Mouse (Mus musculus) intestine, postnatal 0 days (tissue): ENCODE data around the gene Rbx1. TPM values are rescaled to one million over a fixed set of nuclear protein-coding genes. Genes with fewer than 3 reads are reported as not detected.

ENCODE experiments used
- ATAC-seq: fragments of 200-750 bp; cut with Nextera tagmentation; 2 replicates; pipeline ENCODE4 v1.8.0; 2017; ENCODE audit warnings: mild to moderate bottlenecking, moderate TSS enrichment, moderate library complexity
- H3K27ac ChIP-seq: fragments of 300-500 bp; sonication (generic); 2 replicates; pipeline ENCODE4 v1.5.1; 2014; ENCODE audit warnings: mild to moderate bottlenecking, low read depth, low read length, moderate library complexity
- H3K27me3 ChIP-seq: fragments of 300-500 bp; sonication (generic); replicated peaks from 2 replicates; pipeline ENCODE4 v1.6.1; 2014; ENCODE audit warnings: low read length, mixed read lengths; ENCODE audit not compliant: control insufficient read depth, insufficient read depth
- H3K36me3 ChIP-seq: fragments of 300-500 bp; sonication (generic); 2 replicates; pipeline ENCODE4 v1.6.1; 2014; ENCODE audit warnings: mild to moderate bottlenecking, moderate library complexity; ENCODE audit not compliant: control insufficient read depth, insufficient read depth
- H3K4me1 ChIP-seq: fragments of 300-500 bp; sonication (generic); replicated peaks from 2 replicates; pipeline ENCODE4 v1.6.1; 2014; ENCODE audit warnings: antibody characterized with exemption, low read length, mixed read lengths; ENCODE audit not compliant: control insufficient read depth, insufficient read depth
- H3K4me2 ChIP-seq: fragments of 300-500 bp; sonication (generic); replicated peaks from 2 replicates; pipeline ENCODE4 v1.6.1; 2014; ENCODE audit warnings: low read depth, mild to moderate bottlenecking, moderate library complexity
- H3K4me3 ChIP-seq: fragments of 300-500 bp; sonication (generic); 2 replicates; pipeline ENCODE4 v1.5.1; 2014; ENCODE audit warnings: low read depth, low read length
- H3K9ac ChIP-seq: fragments of 300-500 bp; sonication (generic); 2 replicates; pipeline ENCODE4 v1.6.1; 2014; ENCODE audit warnings: mild to moderate bottlenecking, low read depth, low read length
- H3K9me3 ChIP-seq: fragments of 300-500 bp; sonication (generic); 2 replicates; pipeline ENCODE4 v1.6.1; 2016; ENCODE audit warnings: mixed run types; ENCODE audit not compliant: control insufficient read depth
- CTCF ChIP-seq: sonication (generic); IDR thresholded peaks from 2 replicates; pipeline ENCODE4 v1.5.1; 2016; ENCODE audit warnings: low read depth, mild to moderate bottlenecking, control low read depth, antibody characterized with exemption, moderate library complexity
- WGBS: fragments of 180-500 bp; shearing (Covaris S2); extraction: QIAGEN DNeasy Blood & Tissue Kit; methylation state at CpG from one replicate; pipeline ENCODE4 v1.1.7; 2014; 5-methylcytosine and 5-hydroxymethylcytosine counted together
- polyA plus RNA-seq: library from polyadenylated mRNA; unstranded; fragments of >200 nt; fragmentation: Nextera tagmentation; extraction: Ambion mirVana; gene quantifications from 2 replicates; pipeline ENCODE4 v1.2.1, GENCODE M21; 2015

The Rbx1 gene
- polyA plus RNA-seq, 1 experiment from 2014 or later, result 432 TPM

DNA sequence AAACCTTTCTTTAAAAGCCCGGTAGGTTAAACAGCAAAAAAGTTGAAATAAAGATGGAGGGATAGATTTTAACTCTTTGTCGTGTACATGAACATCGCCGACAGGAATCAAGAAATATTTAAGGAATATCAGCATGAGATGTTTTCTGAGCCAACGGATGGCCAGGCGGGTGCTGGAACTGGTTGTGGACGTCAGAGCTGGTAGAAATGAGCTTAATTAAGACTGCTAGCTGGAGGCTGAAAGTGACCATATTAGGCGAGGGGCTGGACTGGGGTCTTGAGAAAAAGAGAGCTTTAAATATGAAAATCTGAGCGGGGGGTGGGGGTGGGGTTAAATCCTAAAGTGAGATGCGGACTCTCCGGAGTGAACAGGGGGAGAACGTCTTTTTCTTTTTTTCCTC is 57.8 kb downstream of the Rbx1 start:
- peak overlapping the region; percentile 64 for H3K4me3 ChIP-seq
- 5% methylated on average over 12 of the region's 12 CpGs for WGBS
- H3K4me1 ChIP-seq, result no peaks in the 10 kb centered on the region
- no peak for ATAC-seq
- H3K4me2 ChIP-seq, result peak overlapping the region; percentile 95
- H3K27me3 ChIP-seq, result no peaks in the 10 kb centered on the region
- no peak for TF ChIP-seq CTCF
- H3K27ac ChIP-seq, result peak overlapping the region; percentile 96
- no peaks in the 10 kb centered on the region for H3K9me3 ChIP-seq
- H3K9ac ChIP-seq, result peak overlapping the region; percentile 76
- no peaks in the 10 kb centered on the region for H3K36me3 ChIP-seq

Other genes with a start within 250 kb of the Rbx1 start
- gene Mchr1, start 230.8 kb upstream of the Rbx1 start, polyA plus RNA-seq, result 1.5 and 2.1 TPM in 2 replicates
- 30.6 and 33.2 TPM in 2 replicates for gene Slc25a17, start 105.5 kb upstream of the Rbx1 start, polyA plus RNA-seq
- 66.9 and 68.2 TPM in 2 replicates for gene St13, start 66.2 kb upstream of the Rbx1 start, polyA plus RNA-seq
- gene Xpnpep3, start 66.2 kb upstream of the Rbx1 start, polyA plus RNA-seq, result 2.3 and 2.4 TPM in 2 replicates
- 0.17 and 0.35 TPM in 2 replicates for gene Dnajb7, start 58.0 kb upstream of the Rbx1 start, polyA plus RNA-seq
- 8.9 and 10.0 TPM in 2 replicates for gene Ep300, start 119.1 kb downstream of the Rbx1 start, polyA plus RNA-seq
- gene L3mbtl2, start 197.6 kb downstream of the Rbx1 start, polyA plus RNA-seq, result 8.3 and 8.7 TPM in 2 replicates
- 1.6 TPM in 2 replicates for gene Chadl, start 231.0 kb downstream of the Rbx1 start, polyA plus RNA-seq